Mouse (Mus musculus): ENCODE results near the gene Gucy2g.
A peak's percentile ranks its signal among the peaks of the same experiment; 100 is the strongest.
"Not testable (repeated sequence)": the region's sequence is repeated elsewhere in the genome, so short reads cannot be mapped to it uniquely, and the experiment has no call there.

The Gucy2g gene

GRCm38 (mm10) chr19:55206482-55207138, 34.4 kb downstream of the Gucy2g start:
- DNase-seq, result peak; percentile 30

GRCm38 (mm10) chr19:55198303-55198702, 42.7 kb downstream of the Gucy2g start:
- peak; percentile 62 for DNase-seq

GRCm38 (mm10) chr19:55195574-55195973, 45.5 kb downstream of the Gucy2g start:
- DNase-seq, result no peak

- no peak for DNase-seq
Measured at GRCm38 (mm10) chr19:55194520-55195170, 46.4 kb downstream of the Gucy2g start.

DNA sequence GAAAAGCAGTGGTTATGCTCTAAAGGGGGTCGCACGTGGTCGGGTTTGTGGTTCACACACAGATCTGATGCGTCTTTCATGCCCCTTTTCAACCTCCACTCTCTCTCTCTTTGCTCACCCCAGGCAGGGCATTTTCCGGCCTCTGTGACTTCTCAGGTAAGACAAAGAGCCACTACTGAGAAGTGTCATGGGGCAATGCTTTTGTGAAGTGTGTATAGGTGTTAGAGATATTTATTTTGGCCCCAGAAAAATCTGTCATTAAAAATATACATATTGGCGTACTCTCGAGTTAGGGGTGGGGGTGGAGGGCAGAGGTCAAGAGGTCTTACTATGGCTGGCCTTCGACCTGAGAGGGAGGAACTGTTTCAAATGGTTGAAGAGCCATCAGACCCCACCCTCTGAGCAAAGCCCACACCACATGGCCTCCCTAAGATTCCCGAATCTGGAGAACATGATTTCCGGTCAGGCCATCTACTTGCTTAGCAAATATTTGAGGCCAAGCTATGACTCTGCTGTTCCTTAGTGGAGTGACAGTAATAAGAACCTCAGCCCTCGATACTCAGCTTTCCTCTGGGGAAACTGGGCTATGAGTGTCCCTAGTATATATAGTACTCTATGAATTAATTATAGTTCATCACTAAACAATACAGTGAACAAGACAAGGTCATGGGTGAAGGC, 47.2 kb downstream of the Gucy2g start:
- DNase-seq, result no peak

DNA sequence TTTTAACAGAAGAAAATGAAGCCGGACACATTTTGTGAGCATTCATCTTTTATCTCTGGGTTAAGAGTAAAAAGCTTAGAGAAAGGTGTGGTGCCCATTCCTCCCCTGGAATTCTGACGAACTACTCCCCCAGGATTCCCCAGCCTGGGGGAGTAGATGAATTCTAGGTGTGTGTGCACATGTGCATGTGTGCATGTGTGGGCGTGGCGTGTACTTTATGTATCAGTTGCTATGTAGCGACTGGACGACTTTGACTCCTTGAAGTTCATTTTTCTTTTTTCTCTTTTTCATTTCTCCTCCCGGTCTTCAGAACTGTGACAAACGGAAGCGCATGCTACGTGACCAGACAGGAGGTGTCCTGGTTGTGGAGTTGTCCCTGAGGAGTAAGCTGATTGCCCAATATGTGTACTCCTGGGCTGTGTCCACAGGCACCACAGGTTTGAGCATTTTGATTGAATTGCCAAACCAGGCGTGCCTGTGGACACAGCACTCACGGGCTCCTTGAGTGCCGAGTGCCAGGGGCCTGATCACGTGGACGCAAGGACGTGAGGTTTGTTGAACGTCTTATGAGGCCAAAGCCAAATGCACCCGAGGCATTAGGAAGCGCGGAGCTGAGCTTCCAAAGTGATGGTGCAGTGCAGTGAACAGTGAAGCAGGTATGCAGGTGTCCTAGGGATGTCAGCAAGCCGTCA, 48.6 kb downstream of the Gucy2g start:
- DNase-seq, result no peak

DNA sequence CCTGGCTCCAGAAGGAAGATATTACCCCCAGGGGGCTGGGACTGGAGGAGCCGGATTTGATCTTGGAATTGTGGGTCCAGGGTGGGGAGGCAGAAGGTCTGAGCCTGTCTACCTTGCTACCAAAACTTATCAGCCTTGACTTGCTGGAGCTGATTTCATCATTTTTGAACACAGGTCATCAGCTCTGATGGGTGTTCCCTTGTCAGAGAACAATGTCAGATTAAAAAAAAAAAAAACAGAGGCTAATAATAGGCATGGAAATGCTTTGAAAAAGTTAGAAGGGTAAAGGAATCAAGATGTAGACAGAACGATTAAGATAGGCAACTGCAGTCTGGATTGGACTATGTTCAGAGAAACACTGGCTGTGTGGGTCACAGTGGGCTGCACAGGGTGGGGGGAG, 49.4 kb downstream of the Gucy2g start:
- DNase-seq, result no peak

DNA sequence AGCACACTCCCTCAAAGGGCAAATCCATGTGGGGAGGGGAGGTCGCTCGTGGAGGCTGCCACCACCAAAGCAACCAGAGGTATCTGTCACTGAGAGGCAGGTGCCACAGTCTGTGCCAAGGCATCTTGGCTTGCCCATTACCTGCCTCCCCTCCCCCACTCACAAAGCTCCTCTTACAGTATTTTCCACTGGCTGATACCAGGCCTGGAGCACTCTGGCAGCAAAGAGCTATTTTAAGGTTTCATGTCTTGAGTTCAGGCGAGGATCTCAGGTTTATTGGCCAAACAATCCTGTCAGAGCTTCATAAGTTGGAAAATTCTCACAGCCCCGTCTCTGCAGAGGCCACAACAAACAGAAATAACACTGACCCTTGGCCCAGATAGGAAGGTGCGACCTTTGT, 51.0 kb downstream of the Gucy2g start:
- no peak for DNase-seq

GRCm38 (mm10) chr19:55185651-55186050, 55.4 kb downstream of the Gucy2g start:
- DNase-seq, result no peak

GRCm38 (mm10) chr19:55185074-55185473, 56.0 kb downstream of the Gucy2g start:
- no peak for DNase-seq

GRCm38 (mm10) chr19:55184442-55184841, 56.6 kb downstream of the Gucy2g start:
- DNase-seq, result no peak

DNA sequence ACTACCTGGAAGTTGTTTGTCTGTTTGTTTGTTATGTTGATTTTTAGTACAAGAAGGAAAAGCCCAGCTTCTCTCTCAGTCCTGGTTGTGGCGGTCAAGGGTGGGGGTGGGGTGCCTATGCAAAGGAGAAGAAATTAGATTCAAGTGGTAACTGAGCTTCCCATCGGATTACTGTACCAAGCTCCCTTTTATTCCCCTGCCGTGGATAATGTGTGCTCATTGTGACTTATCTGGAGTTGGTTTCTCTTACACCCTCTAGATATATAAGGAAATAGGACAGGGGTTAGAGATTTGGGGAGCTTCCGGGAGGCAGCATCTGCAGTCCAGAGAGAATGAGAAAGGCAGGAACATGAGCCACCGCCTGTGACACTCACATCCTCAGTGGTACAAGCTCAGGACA, 60.6 kb downstream of the Gucy2g start, which contains the start of gene Tectb:
TSS of gene Tectb (plus strand) at position 301 of the 400 bp plus-strand sequence.
- no peak for DNase-seq

DNA sequence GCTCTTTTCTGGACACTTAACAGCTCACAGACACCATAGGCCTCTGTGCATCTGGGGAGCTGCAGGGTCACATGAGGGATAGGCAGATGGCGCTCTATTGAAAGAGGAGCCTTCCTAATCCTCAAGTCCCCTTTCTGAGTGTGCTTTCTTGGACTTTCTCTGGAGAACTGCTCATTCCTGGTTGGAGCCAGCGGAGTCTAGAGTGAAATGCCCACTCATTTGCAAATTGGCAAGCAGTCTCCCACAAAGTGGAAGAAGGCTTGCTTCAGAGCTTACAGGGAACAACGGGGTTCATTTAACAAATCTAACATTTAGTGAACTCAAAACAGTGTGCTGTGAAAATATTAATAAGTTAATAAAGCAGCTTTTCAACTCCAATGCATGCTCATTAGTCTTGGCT, 63.9 kb downstream of the Gucy2g start:
- DNase-seq, result no peak

- DNase-seq, result no peak
Measured at GRCm38 (mm10) chr19:55171585-55171984, 69.5 kb downstream of the Gucy2g start.

GRCm38 (mm10) chr19:55170399-55170798, 70.6 kb downstream of the Gucy2g start:
- DNase-seq, result no peak

DNA sequence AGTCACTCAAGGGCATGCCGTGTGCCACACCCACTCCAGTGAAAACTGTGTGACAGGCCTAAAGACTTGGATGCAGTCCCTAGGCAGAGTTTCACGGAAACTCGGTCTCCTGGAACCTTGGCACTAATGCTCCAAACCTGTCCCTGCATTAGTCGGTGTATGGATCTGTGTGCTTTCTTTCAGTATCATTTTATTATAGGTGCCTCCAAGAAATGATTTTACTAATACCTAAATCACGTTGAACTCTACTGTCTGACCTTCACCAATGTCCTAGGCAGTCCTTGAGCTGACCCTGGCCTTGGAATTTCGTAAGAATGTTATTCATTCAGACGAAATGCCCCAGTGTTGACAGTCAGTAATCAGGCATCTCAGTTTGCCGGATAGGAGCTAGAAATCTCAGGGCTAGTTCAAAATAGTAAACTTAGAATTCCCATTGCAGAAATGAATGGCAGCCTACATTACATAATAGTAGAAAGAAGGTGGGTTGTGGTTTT, 71.8 kb downstream of the Gucy2g start:
- not testable (repeated sequence) for DNase-seq

DNA sequence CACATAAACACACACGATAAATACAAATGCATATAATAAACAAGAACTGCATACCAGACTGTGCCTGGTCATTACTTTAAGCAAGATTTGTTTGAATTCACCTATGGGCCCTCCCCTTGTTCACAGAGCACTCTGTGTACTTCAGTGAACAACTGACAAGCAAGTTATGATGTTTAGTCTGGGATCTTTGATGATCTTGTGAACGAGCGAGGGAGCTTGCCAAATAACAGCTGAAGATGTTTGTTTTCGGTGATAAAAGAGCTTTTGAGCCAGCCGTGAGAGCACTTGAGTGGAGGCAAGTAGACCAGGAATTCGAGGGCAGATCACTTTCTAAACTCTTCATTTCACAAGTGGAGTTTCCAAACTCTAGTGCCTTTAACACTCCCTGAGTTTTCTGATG, 72.7 kb downstream of the Gucy2g start:
- no peak for DNase-seq

DNA sequence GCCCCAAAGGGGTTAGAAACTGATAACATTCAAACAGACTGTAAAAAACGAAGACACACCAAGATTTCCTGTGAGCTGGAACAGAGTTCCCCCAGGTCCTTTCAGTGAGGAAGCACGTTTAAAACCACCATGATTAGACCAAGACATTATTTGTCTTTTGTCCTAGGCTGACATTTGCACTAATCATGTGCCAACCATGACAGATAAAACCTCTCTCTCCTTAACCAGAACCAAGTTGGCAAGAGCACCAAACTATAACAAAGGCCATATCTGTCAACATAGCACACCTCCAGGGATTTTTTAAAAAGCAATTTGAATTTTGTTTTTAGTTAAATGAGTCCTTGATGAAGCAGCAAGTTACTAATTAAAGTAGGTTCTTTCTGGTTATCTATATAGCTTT, 73.3 kb downstream of the Gucy2g start:
- DNase-seq, result no peak

DNA sequence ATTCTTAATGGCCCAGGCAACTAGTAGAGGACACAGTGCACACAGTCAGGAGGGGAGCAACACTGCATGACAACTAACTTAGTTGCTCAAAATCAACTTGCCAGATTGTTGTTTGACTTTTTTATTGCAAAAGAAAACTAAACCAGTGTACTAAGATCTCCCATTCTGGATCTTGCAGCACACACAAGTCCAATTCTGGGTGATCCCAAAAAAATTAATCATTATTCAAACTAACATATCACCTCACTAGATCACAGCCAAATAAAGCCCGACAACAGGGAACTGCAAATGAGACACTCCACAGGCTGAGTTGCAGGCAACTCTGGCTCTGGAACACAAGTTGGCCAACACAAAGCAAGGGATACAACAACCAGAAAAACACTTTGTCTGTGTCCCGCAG, 74.3 kb downstream of the Gucy2g start:
- no peak for DNase-seq

DNA sequence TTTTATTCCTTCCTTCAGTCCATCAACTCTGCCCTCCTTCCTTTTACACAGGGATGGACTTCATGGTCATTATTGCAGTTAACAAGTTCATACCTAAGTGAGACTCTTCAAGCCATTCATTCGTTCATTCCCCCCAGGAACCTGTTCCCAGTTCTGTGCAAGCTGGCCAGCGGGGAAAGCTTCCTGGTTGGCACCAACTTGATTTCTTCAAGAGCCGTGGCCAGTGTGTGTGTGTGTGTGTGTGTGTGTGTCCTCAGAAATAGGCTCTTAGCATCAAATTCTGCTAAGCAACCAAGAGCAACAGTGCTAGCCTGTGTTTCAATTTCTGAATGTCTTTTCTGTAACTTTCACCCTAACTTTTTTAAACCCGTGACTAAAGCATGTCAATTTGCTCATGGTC, 75.1 kb downstream of the Gucy2g start:
- no peak for DNase-seq

- DNase-seq, result no peak
Measured at GRCm38 (mm10) chr19:55165183-55165865, 75.7 kb downstream of the Gucy2g start.

DNA sequence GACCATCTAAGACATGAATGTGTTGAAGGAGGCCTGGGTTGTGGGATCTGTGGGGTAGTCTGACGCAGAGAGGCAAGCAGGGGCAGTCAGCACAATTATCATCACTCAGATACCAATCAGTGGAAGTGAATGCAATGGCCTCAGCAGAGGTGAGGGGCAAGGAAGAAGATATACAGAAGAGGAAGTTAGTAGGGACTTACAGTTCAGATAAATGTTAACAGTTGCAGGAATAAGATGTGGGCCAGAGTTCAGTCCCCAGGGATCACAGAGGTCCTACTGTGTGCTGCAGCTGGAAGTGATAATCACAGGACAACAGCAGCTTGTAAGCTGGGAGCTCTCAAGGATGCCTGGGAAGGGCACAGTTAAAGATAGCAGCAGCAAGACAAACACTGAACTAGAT, 76.9 kb downstream of the Gucy2g start:
- DNase-seq, result no peak

- DNase-seq, result no peak
Measured at GRCm38 (mm10) chr19:55162271-55162670, 78.8 kb downstream of the Gucy2g start.
